Mouse (Mus musculus) layer of hippocampus, postnatal 36 days (tissue): ENCODE results near the gene Prps1. TPM values are rescaled to one million over a fixed set of nuclear protein-coding genes. Genes with fewer than 3 reads are reported as not detected.
"Not testable (repeated sequence)": the region's sequence is repeated elsewhere in the genome, so short reads cannot be mapped to it uniquely, and the experiment has no call there.

ENCODE experiments used
- DNase-seq, 2 experiments: peaks; one replicate each; pipeline ENCODE4 v3.0.0; 2022
- total RNA-seq, 2 experiments: library from RNA; stranded (reverse); gene quantifications; 2 replicates each; pipeline ENCODE4 v1.2.3; 2021

The Prps1 gene
- total RNA-seq, 2 experiments from 2014 or later = 72.5 to 77.2 TPM

- no peak for DNase-seq
Measured at GRCm38 (mm10) chrX:140501401-140502301, 45.2 kb downstream of the Prps1 start.

- DNase-seq = peak in 1 of 2 experiments; percentile 27
Measured at GRCm38 (mm10) chrX:140503905-140504304, 47.5 kb downstream of the Prps1 start.

DNA sequence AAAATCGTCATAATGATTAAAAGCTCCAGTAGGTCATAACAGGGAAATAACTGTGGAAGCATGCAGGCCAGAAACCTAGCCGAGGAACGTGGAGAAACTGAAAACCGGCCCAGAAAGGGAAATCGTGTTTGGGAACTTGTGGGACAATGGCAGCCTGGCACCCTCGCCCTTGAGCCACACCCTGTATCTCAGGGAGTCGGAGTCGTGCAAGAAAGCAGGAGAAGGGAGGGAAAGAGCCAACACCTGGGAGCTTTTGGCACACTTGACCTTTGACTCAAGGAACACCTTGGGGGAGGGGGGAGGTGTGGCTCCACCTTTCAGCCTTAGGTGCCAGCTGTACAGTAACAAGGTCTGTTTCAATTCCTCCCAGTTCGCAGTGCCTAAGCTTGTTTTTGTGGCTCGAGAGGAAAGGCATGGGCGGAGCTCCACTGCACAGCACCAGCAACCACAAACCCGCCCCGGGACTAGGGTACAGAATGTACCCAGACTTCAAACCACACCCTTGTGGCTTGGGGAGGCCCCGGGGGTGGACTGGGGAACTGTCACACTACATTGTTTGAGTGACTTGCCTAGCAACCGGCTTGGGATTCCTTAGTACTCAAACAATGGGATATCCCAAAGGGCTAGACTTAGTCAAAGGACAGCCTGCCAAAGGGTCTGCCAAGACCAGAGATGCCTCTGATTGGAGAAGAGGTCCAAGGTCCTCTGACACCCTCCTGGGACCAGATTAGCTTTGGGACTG, 49.3 kb downstream of the Prps1 start:
- no peak for DNase-seq

- DNase-seq = no peak
Measured at GRCm38 (mm10) chrX:140506436-140507180, 50.2 kb downstream of the Prps1 start.

GRCm38 (mm10) chrX:140507377-140507776, 51.0 kb downstream of the Prps1 start:
- no peak for DNase-seq

DNA sequence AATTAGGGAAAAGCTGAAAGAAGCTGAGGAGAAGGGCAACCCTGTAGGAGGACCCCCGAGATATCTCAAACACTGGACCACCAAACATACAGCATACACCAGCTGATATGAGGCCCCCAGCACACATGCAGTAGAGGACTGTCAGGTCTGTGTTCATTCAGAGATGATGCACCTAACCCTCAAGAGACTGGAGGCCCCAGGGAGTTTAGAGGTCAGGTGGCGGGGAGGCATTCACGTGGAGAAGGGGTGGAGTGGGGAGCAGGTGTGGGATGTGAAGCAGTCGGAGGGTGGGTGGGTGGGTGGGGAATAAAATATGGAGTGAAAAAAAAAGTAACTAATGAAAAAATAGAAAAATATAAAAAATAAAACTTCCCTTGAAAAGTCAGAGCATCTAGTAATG, 52.4 kb downstream of the Prps1 start:
- not testable (repeated sequence) for DNase-seq

GRCm38 (mm10) chrX:140509817-140510216, 53.4 kb downstream of the Prps1 start:
- DNase-seq = no peak

DNA sequence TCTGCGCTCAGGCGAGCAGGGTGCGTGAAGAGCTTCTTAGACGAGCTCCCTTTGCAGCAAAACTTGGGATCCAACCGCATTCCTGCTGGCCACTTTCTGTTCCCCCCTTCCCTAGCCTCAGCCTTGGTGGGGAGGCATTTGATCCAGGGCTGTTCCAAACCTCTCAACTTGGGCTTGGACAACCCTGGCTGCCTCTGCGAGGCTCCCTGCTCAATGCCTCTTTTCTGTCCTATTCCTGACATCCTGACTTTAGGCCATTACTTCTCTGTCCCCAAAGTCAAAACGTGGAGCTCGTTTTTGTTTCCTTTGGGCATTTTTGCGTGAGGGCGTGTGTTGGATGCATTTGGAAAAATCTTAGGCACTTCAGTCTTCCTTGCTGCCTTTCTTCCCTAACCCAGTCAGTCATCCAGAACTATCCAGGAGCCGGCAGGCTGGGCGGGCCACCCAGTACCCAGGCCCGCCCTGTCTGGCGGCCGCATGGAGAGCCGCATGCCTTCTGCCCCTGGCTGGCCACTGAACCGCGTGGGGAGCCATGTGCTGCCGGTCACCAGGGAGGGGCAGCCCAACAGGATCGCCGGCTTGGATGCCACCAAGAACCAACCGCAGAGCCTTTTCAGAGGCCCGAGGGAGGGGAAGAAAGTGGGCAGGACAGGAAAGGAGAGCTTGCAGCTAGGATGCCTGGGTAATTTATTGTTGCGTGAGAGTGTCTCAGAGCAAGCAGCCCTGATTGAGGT, 54.5 kb downstream of the Prps1 start:
- DNase-seq = peak; percentile 36 to 59

GRCm38 (mm10) chrX:140511687-140512651, 55.6 kb downstream of the Prps1 start:
- DNase-seq = no peak

DNA sequence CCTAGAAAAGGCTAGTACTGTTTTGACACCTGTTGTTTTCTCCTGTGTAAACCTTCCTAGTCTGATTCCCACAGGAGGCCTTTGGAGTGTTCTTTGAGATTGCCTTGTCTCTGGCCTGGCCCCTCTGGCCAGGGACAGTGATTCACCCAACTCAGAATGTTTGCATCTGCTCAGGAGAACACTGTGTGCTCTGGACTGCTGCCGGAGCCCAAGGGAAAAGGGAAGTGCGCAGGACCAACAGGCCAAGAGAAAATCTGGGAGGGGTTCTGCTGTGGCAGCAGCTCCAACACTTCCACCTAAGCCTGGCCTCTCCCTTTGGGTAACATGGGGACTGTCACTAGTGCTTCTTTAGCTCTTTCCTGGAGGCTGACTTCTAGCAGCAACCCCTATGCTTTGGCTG, 57.0 kb downstream of the Prps1 start:
- DNase-seq = no peak

DNA sequence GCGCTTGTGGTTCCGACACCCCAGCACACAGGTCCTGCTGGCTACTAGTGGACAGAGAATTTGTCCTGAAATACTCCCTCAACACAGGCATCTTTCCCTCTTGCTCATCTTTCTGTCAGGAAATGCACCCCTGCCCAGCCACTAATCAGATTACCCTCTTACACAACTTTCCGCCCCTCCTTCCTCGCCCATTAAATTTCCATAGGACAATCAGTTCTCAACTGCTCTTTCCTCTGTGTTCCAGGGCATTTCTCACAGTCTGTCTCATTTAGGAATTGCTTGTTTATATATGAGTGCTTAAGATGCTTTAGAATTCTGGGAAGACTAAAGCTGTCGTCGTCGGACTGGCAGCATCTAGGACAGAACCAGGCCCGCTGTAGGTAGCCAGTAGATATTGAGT, 61.9 kb downstream of the Prps1 start:
- no peak for DNase-seq

GRCm38 (mm10) chrX:140520146-140521102, 64.0 kb downstream of the Prps1 start:
- peak; percentile 67 to 70 for DNase-seq

GRCm38 (mm10) chrX:140522071-140522765, 65.8 kb downstream of the Prps1 start:
- no peak for DNase-seq

DNA sequence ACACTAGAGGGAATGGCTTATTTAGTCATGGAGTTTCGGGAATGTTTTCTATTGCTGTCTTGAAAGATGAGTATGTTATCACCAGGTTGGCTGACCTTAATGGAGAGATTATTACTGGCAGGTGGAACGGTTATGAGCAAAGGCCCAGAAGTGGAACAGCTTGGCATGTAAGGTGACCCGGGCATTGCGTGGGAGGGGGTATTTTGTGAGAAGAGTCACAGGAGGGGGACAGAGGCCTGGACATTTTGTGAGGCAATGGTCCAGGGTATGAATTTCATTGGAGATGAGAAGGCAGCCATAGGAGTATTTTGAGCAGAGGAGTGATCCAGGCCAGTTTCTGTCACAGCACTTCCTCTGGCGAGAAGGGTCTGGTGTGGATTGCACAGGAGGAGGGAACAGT, 67.8 kb downstream of the Prps1 start:
- no peak for DNase-seq

Other genes starting within 250 kb of the Prps1 start
- gene Frmpd3, start 114.3 kb upstream of the Prps1 start, total RNA-seq = 10 to 100 TPM; 30.6 to 31.2 TPM
- gene Tsc22d3, start 144.0 kb downstream of the Prps1 start, total RNA-seq = 100 to 1,000 TPM in 1 of 2 experiments, 10 to 100 TPM in 1; 96.2 to 138 TPM
- 10 to 100 TPM; 20.2 to 22.5 TPM for gene Mid2, start 208.0 kb downstream of the Prps1 start, total RNA-seq